Mouse (Mus musculus): ENCODE results near the gene Sik1.

Gene Sik1

GRCm38 (mm10) chr17:31854770-31855596 is 621 bp downstream of the Sik1 start:
- DNase-seq: no peak

GRCm38 (mm10) chr17:31853448-31854188 is 2.0 kb downstream of the Sik1 start:
- peak; percentile 97 for DNase-seq

GRCm38 (mm10) chr17:31852782-31853447 is 2.7 kb downstream of the Sik1 start:
- DNase-seq: peak; percentile 94

GRCm38 (mm10) chr17:31851816-31852476 is 3.7 kb downstream of the Sik1 start:
- no peak for DNase-seq

- DNase-seq: peak; percentile 94
Observed at GRCm38 (mm10) chr17:31850457-31850980, 5.1 kb downstream of the Sik1 start.

- peak; percentile 93 for DNase-seq
Observed at GRCm38 (mm10) chr17:31846970-31847369, 8.6 kb downstream of the Sik1 start.

GRCm38 (mm10) chr17:31846352-31846751 is 9.3 kb downstream of the Sik1 start:
- DNase-seq: no peak

- peak; percentile 93 for DNase-seq
Observed at GRCm38 (mm10) chr17:31843891-31844290, 11.7 kb downstream of the Sik1 start.

GRCm38 (mm10) chr17:31842930-31843822 is 12.4 kb downstream of the Sik1 start:
- peak; percentile 92 for DNase-seq

- DNase-seq: peak; percentile 98
Observed at GRCm38 (mm10) chr17:31841842-31842611, 13.6 kb downstream of the Sik1 start.

GRCm38 (mm10) chr17:31841453-31841841 is 14.2 kb downstream of the Sik1 start:
- DNase-seq: peak; percentile 94

- DNase-seq: no peak
Observed at GRCm38 (mm10) chr17:31840423-31841003, 15.1 kb downstream of the Sik1 start.

GRCm38 (mm10) chr17:31836772-31837171 is 18.8 kb downstream of the Sik1 start:
- peak; percentile 95 for DNase-seq

GRCm38 (mm10) chr17:31836264-31836607 is 19.4 kb downstream of the Sik1 start:
- DNase-seq: peak; percentile 96

GRCm38 (mm10) chr17:31835528-31836263 is 19.9 kb downstream of the Sik1 start:
- peak; percentile 94 for DNase-seq

- peak; percentile 98 for DNase-seq
Observed at GRCm38 (mm10) chr17:31834320-31835065, 21.1 kb downstream of the Sik1 start.

- DNase-seq: peak; percentile 96
Observed at GRCm38 (mm10) chr17:31833752-31834151, 21.9 kb downstream of the Sik1 start.

- DNase-seq: peak; percentile 88
Observed at GRCm38 (mm10) chr17:31832577-31832964, 23.0 kb downstream of the Sik1 start.

All from heart, adult 11 months (tissue).